Mouse (Mus musculus) adrenal gland, postnatal 25 days (tissue): ENCODE measurements at regions not wholly inside any gene's neighbourhood (a gene's known extent, or its start where the extent isn't known, plus 50 kb on each side); places are given as distances from the start of the nearest gene placed in this dataset.

Source experiments
- DNase-seq: peaks from one replicate; pipeline ENCODE4 v3.0.0; 2021; ENCODE audit warnings: mixed read lengths

DNA sequence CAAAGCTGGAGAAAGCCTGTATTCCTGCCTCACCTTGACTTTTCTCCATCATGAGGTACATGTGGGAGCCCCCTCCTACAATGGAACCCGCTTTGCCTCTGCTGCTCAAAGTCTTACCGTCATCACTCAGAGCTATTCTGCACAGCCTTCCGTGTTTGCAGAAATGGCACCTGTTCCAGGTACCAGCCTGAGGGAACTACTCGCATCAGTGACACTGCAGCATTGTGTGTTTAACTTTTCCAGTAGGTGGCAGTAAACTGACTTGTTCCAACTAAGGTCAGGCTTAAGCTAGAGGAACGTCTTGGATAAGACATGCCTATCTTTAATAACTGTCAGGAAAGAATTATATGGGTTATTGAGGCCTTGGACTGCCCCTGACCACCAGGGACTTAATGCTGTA lies 71.4 kb downstream of the Fam173b start:
- DNase-seq = no peak

DNA sequence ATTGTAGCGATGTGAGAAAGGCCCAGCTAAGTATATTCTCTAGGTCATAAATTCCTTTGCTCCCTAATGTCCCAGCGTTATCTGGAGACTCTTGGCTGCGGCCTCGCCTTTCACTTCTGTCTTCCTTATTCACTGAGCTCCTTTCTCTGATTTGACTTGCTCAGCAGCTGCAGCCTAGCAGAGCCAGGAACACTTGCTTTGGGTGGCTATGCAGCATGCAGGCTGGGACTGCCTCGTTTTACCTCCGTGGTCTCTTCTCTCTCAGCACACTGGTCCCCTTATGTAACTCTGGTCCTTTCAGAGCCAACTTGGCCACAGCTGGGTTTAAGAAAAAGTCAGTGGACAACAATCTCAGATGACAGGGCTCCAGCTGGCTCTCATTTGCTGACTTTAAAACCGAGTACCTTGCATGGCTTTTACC lies 75.1 kb downstream of the Fam173b start:
- DNase-seq = no peak

DNA sequence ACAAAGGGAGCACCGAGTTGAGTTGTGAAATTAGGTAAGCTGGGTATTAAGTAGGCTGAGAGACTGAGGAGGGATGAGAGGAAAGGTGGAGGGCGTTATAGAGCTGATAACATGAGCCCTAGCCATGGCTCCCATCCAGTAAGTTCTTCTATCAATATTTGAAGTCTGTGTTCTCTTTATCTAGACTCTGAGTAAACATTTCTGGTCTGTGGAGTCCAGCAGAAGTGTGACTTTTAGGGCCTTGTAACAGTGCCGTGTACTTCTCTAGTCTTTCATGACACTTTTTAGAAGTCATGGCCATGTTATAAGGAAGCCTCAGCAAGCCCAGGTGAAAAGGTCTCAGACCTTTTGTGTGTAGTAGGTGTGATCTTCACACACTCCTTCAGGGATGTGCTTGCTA lies 91.5 kb downstream of the Fam173b start:
- DNase-seq = no peak

DNA sequence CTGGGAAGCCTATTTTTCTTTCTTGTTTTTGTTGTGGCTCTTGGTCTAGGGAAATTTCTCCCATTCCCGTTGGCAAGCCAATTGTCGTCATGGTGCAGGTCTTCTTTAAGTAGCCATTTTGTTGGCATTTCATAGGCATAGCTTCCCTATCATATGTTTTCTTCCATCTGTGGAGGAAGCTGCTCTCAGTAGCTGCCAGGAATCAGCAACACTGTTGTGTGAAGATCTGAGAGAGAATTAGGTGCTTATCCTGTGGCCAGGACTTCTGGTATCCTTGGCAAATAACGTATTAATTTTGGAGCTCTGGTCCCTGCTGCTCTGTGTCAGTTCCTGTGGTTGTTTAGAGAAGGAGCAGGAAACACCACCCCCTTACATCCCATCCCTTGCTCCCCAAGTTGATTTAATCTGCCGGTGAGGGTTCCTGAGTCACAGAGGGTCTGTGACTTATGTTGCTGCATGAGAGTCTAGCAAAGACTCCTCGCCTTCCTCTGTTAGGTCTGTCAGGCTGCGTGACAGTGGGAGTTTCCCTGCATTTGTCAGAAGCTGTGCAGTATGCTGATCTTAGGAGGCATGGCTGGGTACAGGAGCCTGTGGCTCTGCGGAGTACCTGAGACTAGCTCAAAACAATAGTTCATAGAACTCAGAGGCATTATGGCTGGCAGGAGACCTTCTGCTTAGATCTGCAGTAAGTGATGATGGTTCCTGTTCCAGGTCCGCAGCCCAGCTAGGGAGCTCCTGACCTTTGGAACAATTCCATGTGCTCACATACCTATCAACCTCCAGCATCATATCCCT lies 93.4 kb downstream of the Fam173b start:
- no peak for DNase-seq

DNA sequence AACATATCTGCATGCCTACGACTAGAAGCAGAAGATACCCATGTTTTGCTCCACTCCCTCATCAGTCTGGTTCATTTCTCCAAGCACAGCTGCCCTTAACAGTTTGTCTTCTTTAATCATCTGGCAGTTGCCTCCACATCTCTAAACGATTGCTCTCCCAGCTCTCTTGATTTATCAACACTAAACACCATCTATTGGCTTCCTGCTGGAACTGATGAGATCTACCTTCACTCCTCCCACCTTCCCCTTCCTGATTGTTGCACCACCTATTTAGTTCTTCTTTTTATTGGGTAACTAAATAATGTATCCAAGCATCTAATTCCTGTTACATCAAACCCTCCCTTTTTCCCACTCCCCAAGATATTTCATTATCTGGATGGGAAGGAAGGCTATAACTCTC lies 101.7 kb downstream of the Fam173b start:
- no peak for DNase-seq

DNA sequence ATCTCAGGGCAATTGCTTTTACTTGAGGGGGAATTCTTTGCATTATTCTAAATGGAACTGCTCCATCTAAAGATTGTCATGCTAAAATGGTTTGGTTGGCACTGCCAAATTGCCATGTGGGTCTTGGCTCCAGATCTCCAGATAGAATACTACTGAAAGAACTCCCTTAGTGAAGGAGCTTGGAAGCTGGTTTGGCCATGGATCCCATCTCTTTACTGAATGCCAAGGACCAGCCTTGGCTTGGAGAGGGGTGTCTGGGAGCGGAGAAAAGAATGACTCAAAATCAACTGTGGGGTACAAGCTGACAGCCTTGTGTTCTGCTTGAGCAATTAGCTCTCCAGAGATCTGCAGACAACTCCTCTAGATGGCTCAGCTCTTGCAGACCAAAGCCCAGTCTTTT lies 105.8 kb downstream of the Fam173b start:
- no peak for DNase-seq

DNA sequence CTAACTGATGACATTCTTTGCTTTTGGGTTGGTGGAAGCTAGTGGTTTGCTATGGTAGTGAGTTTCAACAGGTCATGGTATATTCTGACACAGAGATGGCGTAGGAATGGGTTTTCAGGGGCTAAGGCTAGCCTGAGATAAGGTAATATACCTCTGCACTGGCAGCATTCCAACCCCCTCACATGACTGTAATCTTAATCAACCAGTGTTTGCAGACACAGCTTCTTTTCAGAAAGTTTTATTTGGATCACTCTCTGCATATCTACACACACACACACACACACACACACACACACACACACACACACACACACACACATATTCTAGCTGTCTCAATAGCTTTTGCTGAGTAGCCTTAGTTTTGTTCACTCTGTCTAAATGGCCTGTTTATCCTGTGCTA lies 119.4 kb downstream of the Fam173b start:
- DNase-seq = no peak

DNA sequence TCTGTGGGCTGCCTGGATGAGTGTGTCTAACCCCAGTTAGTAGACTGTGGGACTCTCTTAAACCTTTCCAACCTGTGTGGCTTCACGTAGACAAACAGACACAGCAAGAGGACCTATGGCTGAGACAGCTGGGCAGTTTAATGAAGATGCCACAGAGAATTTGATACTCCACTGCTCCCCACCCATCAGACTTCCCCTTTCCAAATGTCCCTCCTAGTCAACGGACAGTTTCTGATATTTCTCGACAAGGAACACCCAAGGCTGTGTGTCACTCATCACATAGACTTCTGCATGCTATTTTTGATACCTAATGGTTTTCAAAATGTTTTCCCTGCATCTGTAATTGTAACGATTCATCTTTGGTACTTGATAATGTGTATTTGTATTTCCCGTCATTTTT lies 120.8 kb downstream of the Fam173b start:
- DNase-seq = no peak

DNA sequence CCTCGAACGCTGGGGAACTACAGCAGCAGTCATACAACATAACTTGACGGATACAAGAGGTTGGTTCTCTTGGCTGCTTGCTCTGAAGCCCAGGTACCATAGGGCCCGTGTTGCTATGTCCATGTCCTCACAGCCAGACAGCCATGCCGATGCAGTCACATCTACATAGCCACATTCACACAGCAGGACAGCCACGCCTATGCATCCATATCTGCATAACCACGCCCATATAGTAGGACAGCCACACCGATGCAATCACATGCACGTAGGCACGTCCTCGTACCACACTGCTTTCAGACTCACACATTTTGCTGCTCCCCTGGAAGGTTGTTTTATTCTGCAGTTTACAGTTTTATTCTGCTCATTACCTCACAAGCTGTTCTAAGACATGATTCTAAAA lies 122.6 kb downstream of the Fam173b start:
- DNase-seq = no peak

DNA sequence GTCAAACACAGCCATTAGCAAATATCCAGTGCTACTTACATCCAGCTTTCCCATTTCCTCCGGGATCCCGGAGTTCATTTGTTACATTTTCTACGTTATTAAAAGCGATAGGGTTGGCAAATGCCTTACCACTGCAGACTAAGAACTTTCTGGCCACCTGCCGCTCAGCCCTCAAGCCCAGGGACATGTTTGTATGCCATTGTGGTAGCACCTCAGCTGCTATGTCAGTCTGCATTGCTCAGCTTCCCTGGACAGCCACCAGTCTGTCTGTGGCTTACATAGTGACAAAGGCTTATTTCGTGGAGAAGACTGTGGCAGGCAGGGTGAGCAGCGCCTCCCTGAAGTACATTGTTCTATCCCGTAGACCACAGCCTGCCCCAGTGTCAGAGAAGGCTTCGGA lies 127.5 kb downstream of the Fam173b start:
- no peak for DNase-seq

DNA sequence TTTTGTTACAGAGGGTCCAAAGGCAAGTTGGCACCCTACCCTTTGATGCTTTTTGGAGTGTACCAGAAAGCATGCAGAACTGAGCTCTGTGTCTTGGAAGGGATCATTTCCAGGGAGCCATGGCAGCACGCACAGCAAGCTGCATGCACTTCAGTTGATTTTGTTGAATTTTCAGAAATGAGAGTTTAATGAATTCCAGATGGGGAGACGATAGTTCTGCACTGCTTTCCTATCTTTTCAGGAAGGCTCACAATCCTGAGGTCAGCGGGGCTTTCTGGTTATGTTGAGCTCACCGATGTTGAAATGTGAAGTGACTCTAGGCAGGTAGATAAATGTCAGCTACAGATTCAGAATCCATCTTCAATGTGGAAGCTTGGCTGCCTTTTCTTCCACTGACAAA lies 140.0 kb downstream of the Fam173b start:
- DNase-seq = no peak

DNA sequence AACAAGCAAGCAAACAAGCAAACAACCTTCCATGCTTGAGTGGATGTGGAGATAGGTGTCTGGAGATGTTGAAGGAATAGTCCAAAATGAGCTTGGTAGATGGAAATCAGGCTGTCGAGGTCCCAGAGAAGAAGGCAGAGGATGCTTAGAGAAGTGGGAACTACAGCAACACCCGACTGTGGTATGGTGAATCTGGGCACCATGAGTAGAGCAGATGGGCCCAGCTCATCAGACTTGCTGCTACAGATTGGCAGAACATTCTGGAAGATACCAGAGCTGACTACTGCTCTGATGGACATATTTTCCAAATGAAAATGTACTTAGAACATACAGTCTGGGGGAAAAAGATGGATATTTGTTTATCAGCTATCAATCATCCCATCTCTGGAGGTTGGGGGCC lies 142.9 kb downstream of the Fam173b start:
- no peak for DNase-seq

DNA sequence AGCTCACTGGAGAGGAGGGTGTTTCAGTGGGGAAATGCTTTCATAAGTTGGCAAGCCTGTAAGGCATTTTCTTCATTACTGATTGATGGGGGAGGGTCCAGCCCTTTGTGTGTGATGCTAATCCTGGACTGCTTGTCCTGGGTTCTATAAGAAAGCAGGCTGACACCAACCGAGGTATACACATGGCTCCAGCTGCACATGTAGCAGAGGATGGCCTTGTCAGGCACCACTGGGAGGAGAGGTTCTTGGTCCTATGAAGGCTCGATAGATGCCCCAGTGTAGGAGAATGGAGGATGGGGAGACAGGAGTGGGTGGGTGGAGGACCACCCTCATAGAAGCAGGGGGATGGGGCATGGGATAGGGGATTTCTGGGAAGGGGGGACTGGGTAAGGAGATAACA lies 151.0 kb downstream of the Fam173b start:
- no peak for DNase-seq

DNA sequence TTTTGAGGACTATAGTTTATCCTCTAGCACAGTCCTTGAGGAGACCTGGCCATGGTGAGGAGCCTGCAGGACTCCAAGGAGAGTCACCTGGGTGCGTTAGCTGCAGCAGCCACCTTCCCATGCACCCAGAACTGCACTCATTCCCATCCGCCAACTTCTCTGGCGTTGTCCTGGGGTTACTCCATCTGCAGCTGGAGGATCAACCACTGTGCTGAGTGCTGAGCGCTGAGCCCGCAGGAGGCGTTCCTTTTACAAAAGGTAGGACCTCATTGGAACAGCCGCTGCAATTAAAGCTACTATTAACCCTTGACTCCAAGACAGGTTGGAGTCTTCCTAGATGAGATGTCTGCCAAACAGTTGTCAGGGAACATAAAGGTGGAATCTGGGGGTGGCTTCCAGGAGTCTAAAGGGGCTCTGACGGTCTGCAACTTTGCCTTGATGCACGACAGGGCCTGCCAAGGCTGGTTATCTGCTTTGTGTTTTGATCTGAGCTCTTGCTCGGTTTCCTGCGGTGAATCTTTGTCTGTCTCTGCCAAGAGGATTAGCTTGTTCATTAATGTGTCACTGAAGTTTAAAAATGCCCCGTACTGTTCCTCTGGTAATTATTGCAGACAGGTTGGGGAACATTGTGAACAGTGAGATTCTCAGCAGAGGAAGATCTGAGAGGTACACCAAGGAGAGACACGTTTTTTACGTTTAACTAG lies 152.1 kb downstream of the Fam173b start:
- DNase-seq = no peak

DNA sequence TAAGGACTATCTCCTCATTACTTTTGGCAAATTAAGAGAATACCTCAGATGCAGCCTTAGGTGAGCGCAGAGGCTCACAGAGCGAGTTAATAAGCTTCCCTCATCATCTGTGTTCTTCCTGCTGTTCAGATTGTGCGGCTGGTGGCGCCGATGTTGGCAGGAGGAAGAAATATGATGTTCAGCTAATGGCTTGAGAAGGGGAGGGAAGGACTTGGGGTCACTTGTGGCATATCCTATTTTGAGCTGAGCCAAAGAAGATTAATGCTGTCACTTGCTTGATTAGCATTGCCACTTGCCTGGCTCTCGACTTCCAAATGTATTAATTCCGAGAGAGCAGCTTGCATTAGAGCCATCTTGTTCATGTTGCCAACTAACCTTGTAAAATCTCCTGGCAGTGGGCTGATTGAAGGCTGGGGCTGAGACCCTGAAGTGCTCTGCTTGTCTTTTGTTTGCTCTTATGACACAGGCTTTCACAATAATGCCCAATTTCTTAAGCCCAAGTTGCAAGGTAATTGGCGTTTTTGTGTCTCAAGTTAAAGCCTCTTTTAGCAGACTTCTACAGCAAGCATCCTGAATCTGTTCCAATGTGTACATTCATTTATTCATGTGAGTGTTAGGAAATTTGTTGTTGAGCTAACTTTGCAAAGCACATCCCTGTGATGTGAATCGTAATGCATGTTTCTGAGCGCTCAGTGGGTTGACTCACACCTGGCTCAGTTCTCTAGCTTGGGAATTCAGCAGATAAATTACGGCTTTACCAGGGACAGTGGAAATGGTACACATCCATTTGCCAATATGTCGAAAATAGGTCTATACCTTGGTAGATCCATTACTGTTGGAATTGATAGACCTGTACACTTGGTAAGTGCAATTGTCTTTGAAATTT lies 167.6 kb downstream of the Fam173b start:
- DNase-seq = no peak

DNA sequence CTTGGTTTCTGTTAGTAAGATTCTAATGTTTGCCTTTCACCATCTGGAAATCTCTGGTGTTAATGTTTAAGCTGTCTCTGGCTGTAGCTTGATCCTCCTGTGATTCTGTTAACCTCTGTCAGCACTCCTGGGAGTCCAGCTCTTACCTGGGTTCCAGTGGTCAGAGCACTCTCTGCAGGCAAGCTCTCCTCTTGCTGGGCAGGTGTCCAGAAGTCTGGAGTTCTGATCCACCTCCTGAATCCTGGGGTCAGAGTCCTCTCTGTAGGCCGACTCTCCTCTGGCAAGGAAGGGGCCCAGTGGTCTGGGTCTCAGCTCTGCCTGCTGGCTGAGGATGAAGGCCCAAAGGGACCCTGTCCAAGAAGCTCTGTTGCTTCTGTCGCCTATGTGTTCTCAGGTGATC lies 181.4 kb downstream of the Fam173b start:
- DNase-seq = no peak

DNA sequence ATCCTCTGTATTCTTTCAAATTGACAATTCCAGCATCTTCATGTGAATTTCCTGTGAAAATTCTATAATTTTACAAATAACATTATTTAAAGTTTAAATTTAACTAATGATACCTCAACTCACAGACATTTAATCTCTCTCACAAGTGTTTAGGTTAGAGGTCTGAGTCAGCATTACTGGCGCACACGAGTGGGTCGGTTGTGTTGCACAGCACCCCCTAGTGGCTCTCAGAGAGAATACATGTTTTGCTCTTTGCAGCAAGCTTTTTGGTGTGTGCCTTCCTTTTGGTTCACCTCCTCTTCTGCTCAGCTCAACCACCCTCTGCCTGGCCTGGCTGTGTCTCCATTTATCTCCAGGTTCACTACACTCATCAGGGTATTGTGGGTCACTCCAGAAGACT lies 183.4 kb downstream of the Fam173b start:
- DNase-seq = no peak

DNA sequence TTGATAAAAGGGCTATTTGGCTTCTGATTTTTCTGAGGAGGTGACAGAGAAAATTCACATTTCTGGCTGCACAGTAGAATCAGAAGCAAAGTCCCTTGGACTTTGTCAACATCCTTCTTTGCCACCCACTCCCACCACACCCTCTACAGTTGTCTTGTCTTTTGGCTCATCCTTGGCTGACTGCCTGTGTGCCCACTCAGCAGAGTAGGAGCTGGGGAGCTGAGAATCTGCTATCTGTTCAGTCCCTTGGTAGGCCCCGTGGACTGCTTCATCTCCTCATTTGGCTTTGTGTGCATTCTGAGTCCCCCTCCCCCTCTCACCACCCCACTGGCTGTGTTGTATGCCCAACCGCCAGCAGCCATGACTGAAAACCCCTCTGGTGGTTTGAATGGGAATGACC lies 197.2 kb downstream of the Fam173b start:
- DNase-seq = no peak

DNA sequence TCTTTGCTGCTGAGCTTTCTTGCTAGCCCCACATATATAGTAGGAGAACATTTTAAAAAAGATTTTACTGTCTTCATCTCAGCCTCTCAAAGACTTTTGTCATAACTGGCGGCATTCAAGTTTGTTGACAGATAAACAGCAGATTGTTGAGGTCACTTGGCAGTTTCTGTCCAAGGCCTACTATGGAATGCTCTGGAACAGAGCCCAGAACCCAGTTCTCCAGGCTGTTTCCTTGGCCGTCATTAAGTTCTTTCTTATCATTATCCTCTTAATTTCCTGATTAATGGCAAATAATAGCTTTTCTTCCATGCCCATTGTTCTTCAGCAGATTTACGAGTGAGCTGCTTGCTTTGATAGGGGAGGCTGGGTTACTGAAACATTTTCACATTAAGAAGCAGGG lies 203.9 kb downstream of the Fam173b start:
- no peak for DNase-seq

DNA sequence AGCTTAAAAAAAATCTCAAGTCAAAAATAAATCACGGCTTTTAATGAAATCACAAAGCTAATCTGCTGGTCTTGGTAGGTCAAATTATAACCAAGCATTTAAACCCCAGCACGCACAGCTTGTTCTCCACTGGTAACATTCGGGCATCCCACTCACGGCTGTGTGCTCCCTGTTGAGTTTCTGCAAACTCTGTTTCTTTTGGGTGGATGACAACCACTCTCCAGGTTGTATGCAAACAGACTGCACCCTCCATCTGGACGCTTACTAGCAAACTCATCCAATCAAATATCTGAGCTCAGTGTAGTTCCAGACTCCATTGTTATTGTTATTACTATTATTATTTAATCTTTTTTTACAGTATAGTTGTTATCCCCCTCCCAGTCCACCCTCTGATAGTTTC lies 213.9 kb downstream of the Fam173b start:
- no peak for DNase-seq

DNA sequence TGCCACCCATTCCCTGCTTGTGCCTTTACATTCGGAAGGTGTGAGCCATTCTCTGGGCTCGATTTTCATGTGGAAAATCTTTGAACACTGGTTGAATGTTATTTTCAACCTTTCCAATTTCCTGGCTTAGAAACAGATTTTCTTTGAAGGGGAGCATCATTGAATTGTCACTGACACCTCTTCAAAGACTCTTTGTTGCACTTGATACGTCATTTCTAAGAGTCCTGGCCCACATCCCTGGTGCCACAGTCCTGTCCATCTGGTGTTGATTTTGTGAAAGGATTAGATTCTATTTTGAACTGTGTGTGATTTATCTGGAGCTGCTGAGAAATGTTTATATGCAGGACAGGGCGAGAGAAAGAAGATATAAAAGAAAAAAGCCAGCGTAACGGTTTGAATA lies 217.6 kb downstream of the Fam173b start:
- no peak for DNase-seq

DNA sequence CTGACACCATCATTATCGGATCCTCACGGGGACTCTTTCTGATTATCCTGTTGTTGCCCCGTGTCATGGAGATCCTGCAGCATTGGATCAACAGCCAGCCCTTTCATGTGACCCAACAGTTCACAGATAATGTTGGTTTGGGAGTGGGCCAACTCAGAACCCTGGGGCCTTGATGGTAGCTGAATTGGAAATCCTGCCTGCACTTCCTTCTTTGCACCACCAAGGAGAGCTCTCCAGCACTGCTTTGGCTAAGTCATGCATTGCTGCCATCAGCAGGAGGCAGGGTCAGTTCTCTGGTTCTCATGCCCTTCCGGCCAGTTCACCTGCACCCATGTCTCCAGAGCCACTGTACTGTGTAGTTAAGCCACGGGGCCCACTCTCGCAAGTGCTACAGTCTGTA lies 225.6 kb downstream of the Fam173b start:
- no peak for DNase-seq

DNA sequence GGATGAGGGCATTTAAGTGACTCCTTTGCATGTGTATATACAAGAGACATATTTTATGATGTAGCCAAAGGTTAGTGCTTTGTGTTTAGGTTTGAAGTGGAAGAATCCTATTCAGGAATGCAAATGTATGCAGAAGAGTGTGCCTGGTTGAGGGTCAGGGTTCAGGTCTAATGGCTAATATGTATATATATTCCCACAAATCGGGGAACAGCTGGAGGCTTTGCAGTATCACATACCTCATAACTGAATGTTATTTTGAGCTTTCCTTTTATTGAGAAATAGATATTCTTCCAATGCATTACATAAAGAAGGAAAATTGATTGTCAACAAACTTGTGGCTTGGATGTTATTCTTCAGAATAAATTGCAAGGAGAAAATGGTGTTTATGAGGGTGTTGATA lies 239.9 kb downstream of the Fam173b start:
- DNase-seq = no peak
